Mouse (Mus musculus) heart, postnatal 0 days (tissue): Measurements from ENCODE around the gene Caskin2.

Source experiments
- CTCF ChIP-seq: IDR thresholded peaks from 2 replicates; pipeline ENCODE4 v1.5.1; 2016; ENCODE audit warnings: antibody characterized with exemption, control low read depth, low read depth
- EP300 ChIP-seq: IDR thresholded peaks from 2 replicates; pipeline ENCODE4 v1.6.1; 2016; ENCODE audit warnings: antibody characterized with exemption, low read depth

DNA sequence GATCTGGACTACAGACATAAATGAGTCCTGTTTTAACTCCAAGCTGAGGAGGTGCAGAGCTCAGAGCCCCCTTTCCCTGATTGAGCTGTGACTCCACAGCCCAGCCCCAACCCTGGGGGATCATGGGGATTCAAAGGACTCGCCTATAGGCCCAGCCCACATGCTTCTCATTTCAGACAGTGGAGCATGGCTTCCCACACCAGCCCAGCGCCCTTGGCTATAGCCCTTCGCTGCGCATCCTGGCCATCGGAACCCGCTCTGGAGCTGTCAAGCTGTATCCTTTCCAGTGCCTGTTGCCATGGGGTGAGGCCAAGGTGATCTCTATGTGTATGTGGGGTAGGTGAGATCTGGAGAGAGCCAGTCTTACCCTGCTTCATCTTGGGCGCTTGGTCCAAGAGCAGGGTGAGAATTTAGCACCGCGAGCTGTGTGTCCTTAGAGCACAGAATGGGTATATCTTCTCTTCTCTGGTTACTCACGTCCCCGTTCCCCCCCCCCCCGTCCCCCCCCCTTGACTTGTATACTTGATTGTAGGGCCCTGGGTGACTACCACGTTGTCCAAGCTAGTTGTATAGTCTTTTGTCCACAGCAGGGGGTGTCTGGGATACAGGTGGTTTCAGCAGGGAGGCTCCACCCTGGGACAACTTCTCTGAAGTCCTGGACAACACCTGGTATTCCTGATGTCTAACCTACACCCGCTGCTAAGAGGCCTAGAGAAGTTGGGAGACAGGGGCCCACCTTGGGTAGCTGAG lies 29.9 kb upstream of the Caskin2 start:
- TF ChIP-seq CTCF (no peak), EP300 (no peak)
